Mouse (Mus musculus) hindbrain, embryonic 16.5 days (tissue): ENCODE data around the gene Rpap3. TPM values are rescaled to one million over a fixed set of nuclear protein-coding genes. Genes with fewer than 3 reads are reported as not detected.

Source experiments
- ATAC-seq: fragments of 200-750 bp; cut with Nextera tagmentation; 2 replicates; pipeline ENCODE4 v1.8.0; 2017; ENCODE audit warnings: moderate TSS enrichment, moderate library complexity
- H3K27ac ChIP-seq: fragments of 300-500 bp; sonication (generic); 2 replicates; pipeline ENCODE4 v1.5.1; 2014; ENCODE audit warnings: low read depth, mild to moderate bottlenecking, control low read depth, low read length, moderate library complexity
- H3K27me3 ChIP-seq: fragments of 300-500 bp; sonication (generic); replicated peaks from 2 replicates; pipeline ENCODE4 v1.6.1; 2014; ENCODE audit warnings: low read length; ENCODE audit not compliant: control insufficient read depth, insufficient read depth
- H3K36me3 ChIP-seq: fragments of 300-500 bp; sonication (generic); 2 replicates; pipeline ENCODE4 v1.6.1; 2014; ENCODE audit warnings: mild to moderate bottlenecking, low read length, moderate library complexity, mixed read lengths; ENCODE audit not compliant: control insufficient read depth, insufficient read depth
- H3K4me1 ChIP-seq: fragments of 300-500 bp; sonication (generic); 2 replicates; pipeline ENCODE4 v1.6.1; 2014; ENCODE audit warnings: low read depth, low read length; ENCODE audit not compliant: control insufficient read depth, insufficient read depth
- H3K4me2 ChIP-seq: fragments of 300-500 bp; sonication (generic); 2 replicates; pipeline ENCODE4 v1.6.1; 2014; ENCODE audit warnings: mild to moderate bottlenecking, low read length, control low read depth, moderate library complexity
- H3K4me3 ChIP-seq: fragments of 300-500 bp; sonication (generic); 2 replicates; pipeline ENCODE4 v1.5.1; 2014; ENCODE audit warnings: mild to moderate bottlenecking, low read length, control low read depth, moderate library complexity
- H3K9ac ChIP-seq: fragments of 300-500 bp; sonication (generic); 2 replicates; pipeline ENCODE4 v1.6.1; 2014; ENCODE audit warnings: low read depth, mild to moderate bottlenecking, control low read depth, low read length, moderate library complexity
- H3K9me3 ChIP-seq: fragments of 300-500 bp; sonication (generic); 2 replicates; pipeline ENCODE4 v1.6.1; 2014; ENCODE audit warnings: mild to moderate bottlenecking, low read length, moderate library complexity; ENCODE audit not compliant: control insufficient read depth
- WGBS: fragments of 180-500 bp; shearing (Covaris S2); extraction: QIAGEN DNeasy Blood & Tissue Kit; methylation state at CpG from one replicate; pipeline ENCODE4 v1.1.7; 2014; 5-methylcytosine and 5-hydroxymethylcytosine counted together
- polyA plus RNA-seq: library from polyadenylated mRNA; unstranded; fragments of >200 nt; fragmentation: Nextera tagmentation; extraction: Ambion mirVana; gene quantifications from 2 replicates; pipeline ENCODE4 v1.2.1, GENCODE M21; 2015

Gene Rpap3
- 32.8 and 33.8 TPM in 2 replicates for polyA plus RNA-seq

DNA sequence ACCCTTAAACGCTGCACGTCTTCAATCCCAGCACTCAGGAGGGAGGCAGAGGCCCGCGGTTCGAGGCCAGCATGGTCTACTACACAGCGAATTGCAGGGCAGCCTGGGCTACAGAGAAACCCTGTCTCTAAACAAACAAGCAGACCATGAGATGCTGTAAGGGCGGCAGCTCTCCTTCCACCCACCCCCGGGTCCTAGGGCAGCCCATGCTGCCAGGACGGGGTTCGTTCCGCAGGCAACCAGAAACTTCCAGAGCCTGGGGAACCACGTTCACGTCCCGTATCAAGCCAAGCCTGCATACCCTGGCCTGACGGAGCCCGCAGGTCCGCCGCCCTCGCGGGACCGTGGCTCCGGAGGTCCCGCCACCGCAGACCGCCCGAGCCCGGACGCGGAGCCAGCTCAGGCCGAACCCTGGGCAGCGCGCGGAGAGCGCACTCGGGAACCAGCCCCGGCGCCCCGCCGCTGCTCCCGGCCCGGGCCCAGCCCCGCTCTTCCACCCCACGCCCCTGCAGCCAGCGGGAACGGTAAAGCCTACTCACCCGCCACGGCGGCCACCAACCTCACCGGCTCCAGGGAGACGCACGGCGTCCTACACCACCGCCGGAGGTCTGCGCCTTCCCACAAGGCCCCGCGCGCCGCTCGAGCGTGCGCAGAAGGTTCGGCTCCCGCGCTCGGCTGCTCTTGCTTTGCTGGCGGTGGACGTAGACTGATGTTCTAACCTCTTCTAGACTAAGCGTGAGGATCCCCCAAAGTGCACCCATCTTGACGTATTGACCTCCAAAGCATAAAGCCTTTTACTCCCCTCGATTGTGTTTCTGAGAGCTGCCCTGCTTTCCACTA, at the start of gene Rpap3:
Rpap3 (minus strand) TSS at position 615 of the 840 bp plus-strand sequence.
- ATAC-seq: peak; percentile 96
- Histone ChIP-seq H3K36me3 (peaks cover 11% of the 10 kb centered on the region; the same call in 1 of the 2 replicates), H3K27me3 (no peaks in the 10 kb centered on the region), H3K4me1 (peaks cover 16% of the 10 kb centered on the region), H3K27ac (peak within 1 kb of the TSS; percentile 74), H3K9me3 (no peaks in the 10 kb centered on the region), H3K4me2 (peak within 1 kb of the TSS; percentile 82), H3K4me3 (peak within 1 kb of the TSS; percentile 85), H3K9ac (peak within 1 kb of the TSS; percentile 95)
- WGBS: under 1% methylated on average over 56 of the region's 71 CpGs

DNA sequence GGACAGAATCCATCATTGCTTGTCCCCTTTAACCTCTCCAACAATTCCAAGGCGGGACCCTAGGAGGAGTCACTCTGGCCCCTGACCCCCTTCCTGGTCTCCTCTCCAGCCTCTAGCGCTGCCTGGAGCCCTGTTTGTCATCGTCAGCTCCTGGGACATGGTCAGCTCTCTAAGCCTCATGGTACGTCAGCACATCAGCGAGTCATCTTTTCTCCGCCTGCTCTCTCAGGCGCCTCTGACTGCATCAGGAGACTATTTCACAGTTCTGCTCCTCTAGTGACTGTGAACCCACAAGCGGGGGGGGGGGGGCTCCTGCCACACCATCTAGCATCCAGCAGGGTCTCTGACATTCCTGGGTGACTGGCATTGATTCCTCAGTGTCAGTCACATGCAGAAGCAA, 49.7 kb upstream of the Rpap3 start:
- ATAC-seq: no peak

DNA sequence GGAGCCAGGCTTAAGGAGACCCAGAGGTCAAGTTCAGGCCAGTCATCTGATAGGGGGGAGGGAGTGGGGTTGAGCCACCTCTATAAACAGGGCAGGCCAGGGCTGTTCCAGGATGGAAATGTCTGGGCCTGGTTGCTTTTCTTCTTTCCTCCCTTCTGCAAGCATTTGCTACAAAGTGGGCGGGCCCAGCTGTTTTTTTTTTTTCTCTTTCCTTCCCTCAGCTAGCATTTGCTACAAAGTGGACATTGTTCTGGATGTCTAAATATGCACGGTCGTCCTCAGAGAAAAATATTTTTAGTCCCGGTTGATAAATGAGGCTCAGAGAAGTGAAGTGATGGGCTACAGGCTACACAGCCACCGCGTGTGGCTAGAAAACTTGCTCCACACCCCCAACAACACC, 48.9 kb upstream of the Rpap3 start:
- H3K36me3 ChIP-seq: peaks cover 11% of the 10 kb centered on the region; the same call in 1 of the 2 replicates
- H3K9ac ChIP-seq: no peak overlapping the region
- no peak overlapping the region for H3K27ac ChIP-seq
- WGBS: 55% methylated on average over 6 of the region's 6 CpGs
- H3K9me3 ChIP-seq: no peaks in the 10 kb centered on the region
- peaks cover 4% of the 10 kb centered on the region for H3K4me1 ChIP-seq
- H3K27me3 ChIP-seq: no peaks in the 10 kb centered on the region; the same call in 1 of the 2 replicates
- no peak overlapping the region for H3K4me3 ChIP-seq
- ATAC-seq: no peak
- H3K4me2 ChIP-seq: no peak overlapping the region

More for the DNA sequence above, 49.7 kb upstream of the Rpap3 start:
- Histone ChIP-seq H3K27ac (no peak overlapping the region), H3K4me3 (no peak overlapping the region), H3K27me3 (no peaks in the 10 kb centered on the region; the same call in 1 of the 2 replicates), H3K36me3 (peaks cover 14% of the 10 kb centered on the region; the same call in 1 of the 2 replicates), H3K9me3 (no peaks in the 10 kb centered on the region), H3K4me1 (peaks cover 4% of the 10 kb centered on the region), H3K9ac (no peak overlapping the region), H3K4me2 (no peak overlapping the region)
- 35% methylated on average over 8 of the region's 8 CpGs for WGBS

DNA sequence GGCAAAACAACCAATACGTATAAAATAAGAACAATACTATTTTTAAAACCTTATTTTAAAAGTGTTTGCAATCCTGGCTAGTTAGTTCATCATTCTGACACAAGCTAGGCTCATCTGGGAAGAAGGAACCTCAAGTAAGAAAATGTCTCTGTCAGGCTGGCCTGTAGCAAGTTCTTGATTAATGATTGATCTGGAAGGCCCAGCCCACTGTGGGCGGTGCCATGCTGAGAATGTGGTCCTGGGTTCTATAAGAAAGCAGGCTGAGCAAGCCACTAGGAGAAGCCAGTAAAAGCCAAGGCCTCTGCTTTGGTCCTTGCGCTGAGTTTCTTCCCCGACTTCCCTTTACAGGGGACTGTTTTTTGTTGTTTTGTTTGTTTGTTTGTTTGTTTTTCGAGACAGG, 46.9 kb upstream of the Rpap3 start:
- no peaks in the 10 kb centered on the region for H3K9me3 ChIP-seq
- no peaks in the 10 kb centered on the region; the same call in 1 of the 2 replicates for H3K27me3 ChIP-seq
- no peak overlapping the region for H3K27ac ChIP-seq
- H3K36me3 ChIP-seq: no peaks in the 10 kb centered on the region; the same call in 1 of the 2 replicates
- H3K9ac ChIP-seq: no peak overlapping the region
- WGBS: 96% methylated on average over 5 of the region's 5 CpGs
- no peak for ATAC-seq
- H3K4me3 ChIP-seq: no peak overlapping the region
- no peak overlapping the region for H3K4me2 ChIP-seq
- H3K4me1 ChIP-seq: peaks cover 4% of the 10 kb centered on the region

DNA sequence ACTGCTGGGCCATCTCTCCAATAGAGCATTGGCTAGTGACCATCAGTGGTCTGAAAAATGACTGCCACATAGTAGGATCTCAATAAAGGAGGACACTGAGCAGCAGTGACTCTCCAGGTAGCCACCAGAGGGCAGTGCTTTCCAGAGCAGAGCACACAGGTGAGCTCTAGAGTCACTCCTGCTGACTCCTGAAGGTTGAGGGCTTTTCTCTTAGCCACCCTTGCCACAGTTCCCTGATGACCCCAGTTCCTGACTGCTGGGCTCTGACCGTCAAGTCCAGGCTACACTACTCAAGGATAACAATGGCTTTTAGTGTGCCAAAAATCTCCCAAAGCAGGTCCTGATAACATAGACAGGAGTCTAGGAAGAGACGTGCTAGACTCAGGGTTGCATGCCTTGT, 46.1 kb upstream of the Rpap3 start:
- no peak for ATAC-seq
- H3K9me3 ChIP-seq: no peaks in the 10 kb centered on the region
- peaks cover 4% of the 10 kb centered on the region for H3K4me1 ChIP-seq
- H3K4me2 ChIP-seq: no peak overlapping the region
- H3K27ac ChIP-seq: no peak overlapping the region
- H3K9ac ChIP-seq: no peak overlapping the region
- no peaks in the 10 kb centered on the region; the same call in 1 of the 2 replicates for H3K36me3 ChIP-seq
- H3K27me3 ChIP-seq: no peaks in the 10 kb centered on the region; the same call in 1 of the 2 replicates
- H3K4me3 ChIP-seq: no peak overlapping the region
- 84% methylated on average over 2 of the region's 2 CpGs for WGBS

DNA sequence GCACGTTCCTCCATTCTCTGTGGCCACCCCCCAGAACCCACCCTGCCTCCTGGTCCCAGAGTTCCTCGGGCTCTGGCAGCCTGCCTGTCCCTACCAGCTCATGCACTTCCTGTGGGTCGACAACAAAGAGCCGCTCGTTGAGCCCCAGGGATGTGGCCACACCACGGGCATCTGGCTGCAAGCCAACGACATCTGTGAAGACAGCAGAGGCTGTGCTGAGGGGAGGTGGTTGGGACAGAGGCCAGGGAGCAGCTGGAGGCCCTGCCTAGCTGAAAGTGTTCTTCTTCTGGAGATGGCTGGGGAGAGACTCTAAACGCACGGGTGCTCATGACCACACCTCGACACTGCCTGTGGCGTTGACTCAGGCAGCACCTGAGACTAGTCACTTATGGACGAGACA, 45.1 kb upstream of the Rpap3 start:
- Histone ChIP-seq H3K4me1 (peaks cover 4% of the 10 kb centered on the region), H3K36me3 (no peaks in the 10 kb centered on the region), H3K9me3 (no peaks in the 10 kb centered on the region), H3K27ac (peak overlapping the region; percentile 65; the same call in 1 of the 2 replicates), H3K4me3 (no peak overlapping the region), H3K4me2 (peak overlapping the region; percentile 6; the same call in 1 of the 2 replicates), H3K27me3 (no peaks in the 10 kb centered on the region; the same call in 1 of the 2 replicates), H3K9ac (no peak overlapping the region)
- WGBS: 17% methylated on average over 12 of the region's 12 CpGs
- peak; percentile 89 for ATAC-seq

DNA sequence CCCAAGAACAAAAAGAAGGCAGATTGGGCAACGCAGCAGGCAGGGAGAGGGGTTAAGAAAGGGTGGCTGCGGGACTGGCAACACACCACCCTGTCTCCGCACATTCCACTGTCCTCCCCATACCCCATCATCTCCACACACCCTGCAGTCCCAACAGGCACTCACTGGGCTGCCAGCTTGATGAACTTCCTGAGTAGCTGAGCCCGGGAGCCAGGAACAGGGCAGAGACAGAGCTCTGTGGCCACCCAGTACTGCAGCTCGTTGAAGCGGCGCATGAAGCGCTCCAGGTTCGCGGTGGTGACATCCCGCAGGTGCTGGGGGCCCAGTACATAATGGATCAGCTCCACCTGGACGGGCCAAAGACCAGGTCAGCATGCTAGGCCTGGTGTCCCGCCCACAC, 44.2 kb upstream of the Rpap3 start:
- no peak overlapping the region for H3K27ac ChIP-seq
- H3K4me2 ChIP-seq: no peak overlapping the region
- no peaks in the 10 kb centered on the region; the same call in 1 of the 2 replicates for H3K27me3 ChIP-seq
- H3K9ac ChIP-seq: no peak overlapping the region
- no peaks in the 10 kb centered on the region for H3K9me3 ChIP-seq
- H3K36me3 ChIP-seq: no peaks in the 10 kb centered on the region
- H3K4me3 ChIP-seq: no peak overlapping the region
- ATAC-seq: no peak
- peaks cover 6% of the 10 kb centered on the region for H3K4me1 ChIP-seq
- 86% methylated on average over 13 of the region's 13 CpGs for WGBS

DNA sequence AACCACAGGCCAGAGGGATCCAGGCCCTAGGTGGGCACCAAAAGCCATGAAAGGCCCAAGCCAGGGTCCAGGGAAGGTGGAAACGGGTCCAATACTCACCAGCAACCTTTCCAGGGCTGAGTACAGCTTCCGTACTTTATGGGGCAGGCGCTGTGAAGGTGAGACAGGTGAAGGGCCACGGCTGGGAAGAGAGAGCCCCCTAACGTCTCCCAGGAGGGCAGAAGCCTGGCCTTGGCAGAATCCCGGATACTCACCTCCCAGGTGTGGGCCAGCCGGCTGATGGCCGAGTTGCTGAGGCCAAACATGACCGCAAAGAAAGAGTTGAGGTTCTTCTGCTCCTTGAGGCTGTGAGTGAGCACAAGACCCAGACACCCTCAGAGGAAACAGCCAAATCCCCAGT, 43.8 kb upstream of the Rpap3 start:
- 94% methylated on average over 9 of the region's 9 CpGs for WGBS
- no peak for ATAC-seq
- Histone ChIP-seq H3K36me3 (no peaks in the 10 kb centered on the region), H3K27ac (no peak overlapping the region), H3K4me2 (no peak overlapping the region), H3K9ac (no peak overlapping the region), H3K4me3 (no peak overlapping the region), H3K9me3 (no peaks in the 10 kb centered on the region), H3K27me3 (no peaks in the 10 kb centered on the region), H3K4me1 (peaks cover 6% of the 10 kb centered on the region)

DNA sequence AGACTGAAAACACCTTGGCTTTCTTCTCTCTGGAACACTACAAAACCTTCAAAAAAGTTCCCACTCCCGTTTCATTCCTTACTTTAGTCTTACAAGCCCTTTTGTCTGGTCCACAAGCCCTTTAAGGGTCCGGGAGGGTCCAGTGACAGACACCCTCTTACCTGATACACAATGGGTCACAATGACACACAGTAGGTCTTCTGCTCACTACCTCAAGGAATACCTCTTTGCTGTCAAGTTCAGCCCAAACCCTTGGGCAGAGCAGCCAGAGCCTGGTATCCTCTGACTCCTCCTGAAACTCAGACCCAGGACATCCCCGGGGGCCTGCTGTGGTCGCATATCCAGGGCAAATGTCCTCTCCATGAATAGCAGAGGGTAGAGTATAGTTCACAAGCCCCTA, 43.3 kb upstream of the Rpap3 start:
- Histone ChIP-seq H3K27me3 (no peaks in the 10 kb centered on the region), H3K4me3 (no peak overlapping the region), H3K4me2 (no peak overlapping the region), H3K27ac (no peak overlapping the region), H3K36me3 (no peaks in the 10 kb centered on the region), H3K9me3 (no peaks in the 10 kb centered on the region), H3K9ac (no peak overlapping the region), H3K4me1 (peaks cover 6% of the 10 kb centered on the region)
- ATAC-seq: no peak
- 85% methylated on average over 4 of the region's 4 CpGs for WGBS
